Mouse (Mus musculus) CH12.LX (cell line): ENCODE measurements around the gene Gm37419. TPM values are rescaled to one million over a fixed set of nuclear protein-coding genes. Genes with fewer than 3 reads are reported as not detected.

ENCODE experiments used
- DNase-seq: peaks from one replicate; pipeline ENCODE4 v3.0.0-alpha.2; 2013; ENCODE audit errors: extremely low read depth
- H3K27ac ChIP-seq: 2 replicates; pipeline ENCODE4 v1.5.1; 2012; ENCODE audit warnings: low read depth, mild to moderate bottlenecking, control low read depth, moderate library complexity; ENCODE audit not compliant: insufficient read depth
- H3K27me3 ChIP-seq: replicated peaks from 2 replicates; pipeline ENCODE3; 2012; ENCODE audit warnings: inconsistent platforms
- H3K36me3 ChIP-seq, 2 experiments: replicated peaks in 1 of 2; 2 replicates each; pipeline versions ENCODE3 to v1.6.1; 2012; ENCODE audit warnings: inconsistent platforms in 1 of 2, low read length in 1 of 2, mild to moderate bottlenecking in 1 of 2, mixed read lengths in 1 of 2, moderate library complexity in 1 of 2; ENCODE audit not compliant: control insufficient read depth in 1 of 2, insufficient read depth in 1 of 2
- H3K4me1 ChIP-seq, 2 experiments: 2 replicates each; pipeline ENCODE4 v1.6.1; 2012; ENCODE audit warnings: inconsistent platforms in 1 of 2, moderate library complexity in 1 of 2; ENCODE audit not compliant: insufficient read depth in 2 of 2, control insufficient read depth in 1 of 2
- H3K4me2 ChIP-seq: 2 replicates; pipeline ENCODE4 v1.6.1; 2012; ENCODE audit warnings: low read depth, mild to moderate bottlenecking, control low read depth; ENCODE audit not compliant: poor library complexity, insufficient read depth, severe bottlenecking
- H3K4me3 ChIP-seq, 3 experiments: fragments of 150-350 bp in 1 of 3; sonication (generic) in 1 of 3; replicated peaks in 1 of 3; 2 replicates each; pipeline versions ENCODE3 to v1.5.1; 2011 to 2012; ENCODE audit warnings: low read depth in 2 of 3, low read length in 2 of 3, mild to moderate bottlenecking in 2 of 3, moderate library complexity in 2 of 3, control low read depth in 1 of 3, improper control_type of control experiment in 1 of 3, inconsistent platforms in 1 of 3, mixed read lengths in 1 of 3; ENCODE audit not compliant: poor library complexity in 1 of 3
- H3K79me2 ChIP-seq: replicated peaks from 2 replicates; pipeline ENCODE4 v1.6.1; 2012; ENCODE audit warnings: mild to moderate bottlenecking, moderate library complexity; ENCODE audit not compliant: control insufficient read depth, poor library complexity, insufficient read depth, severe bottlenecking; ENCODE audit errors: extremely low read depth
- H3K9ac ChIP-seq: 2 replicates; pipeline ENCODE4 v1.6.1; 2012; ENCODE audit warnings: low read depth, mild to moderate bottlenecking, control low read depth, moderate library complexity; ENCODE audit not compliant: insufficient read depth
- H3K9me3 ChIP-seq: replicated peaks from 2 replicates; pipeline ENCODE3; 2012; ENCODE audit warnings: low read length, inconsistent platforms, mixed read lengths
- BHLHE40 ChIP-seq: IDR thresholded peaks from 2 replicates; pipeline ENCODE4 v1.6.1; 2011; ENCODE audit warnings: mild to moderate bottlenecking, low read depth, low read length, improper control_type of control experiment
- CHD2 ChIP-seq: IDR thresholded peaks from 2 replicates; pipeline ENCODE4 v1.6.1; 2011; ENCODE audit warnings: low read length, improper control_type of control experiment
- ELF1 ChIP-seq: IDR thresholded peaks from 2 replicates; pipeline ENCODE4 v1.6.1; 2014; ENCODE audit warnings: low read depth, mild to moderate bottlenecking, inconsistent platforms, low read length, improper control_type of control experiment
- EP300 ChIP-seq: IDR thresholded peaks from 2 replicates; pipeline ENCODE4 v1.6.1; 2011; ENCODE audit warnings: low read length, improper control_type of control experiment
- ETS1 ChIP-seq: conservative IDR thresholded peaks from 2 replicates; pipeline ENCODE4 v1.6.1; 2012; ENCODE audit warnings: low read depth, mild to moderate bottlenecking, inconsistent platforms, low read length, improper control_type of control experiment, moderate library complexity
- GABPA ChIP-seq: IDR thresholded peaks from 2 replicates; pipeline ENCODE4 v1.6.1; 2012; ENCODE audit warnings: low read depth, low read length, improper control_type of control experiment, inconsistent platforms; ENCODE audit not compliant: insufficient replicate concordance
- JUN ChIP-seq: IDR thresholded peaks from 2 replicates; pipeline ENCODE4 v1.6.1; 2011; ENCODE audit warnings: low read depth, mild to moderate bottlenecking, low read length, improper control_type of control experiment, moderate library complexity; ENCODE audit not compliant: insufficient read depth
- JUND ChIP-seq: conservative IDR thresholded peaks from 2 replicates; pipeline ENCODE4 v1.6.1; 2011; ENCODE audit warnings: low read depth, low read length, improper control_type of control experiment
- KAT2A ChIP-seq: IDR thresholded peaks from 2 replicates; pipeline ENCODE4 v1.6.1; 2012; ENCODE audit warnings: low read length, improper control_type of control experiment, inconsistent platforms; ENCODE audit not compliant: insufficient replicate concordance
- MAX ChIP-seq: IDR thresholded peaks from 2 replicates; pipeline ENCODE4 v1.6.1; 2011; ENCODE audit warnings: low read length, improper control_type of control experiment
- MEF2A ChIP-seq: IDR thresholded peaks from 2 replicates; pipeline ENCODE4 v1.6.1; 2014; ENCODE audit warnings: low read depth, mild to moderate bottlenecking, inconsistent platforms, low read length, improper control_type of control experiment, borderline replicate concordance
- MYC ChIP-seq: IDR thresholded peaks from 2 replicates; pipeline ENCODE4 v1.6.1; 2011; ENCODE audit warnings: low read depth, mild to moderate bottlenecking, improper control_type of control experiment, low read length
- NELFE ChIP-seq: IDR thresholded peaks from 2 replicates; pipeline ENCODE4 v1.6.1; 2011; ENCODE audit warnings: low read depth, low read length, improper control_type of control experiment
- NRF1 ChIP-seq: IDR thresholded peaks from 2 replicates; pipeline ENCODE4 v1.6.1; 2014; ENCODE audit warnings: low read depth, mild to moderate bottlenecking, inconsistent platforms, low read length, improper control_type of control experiment, moderate library complexity
- PAX5 ChIP-seq: IDR thresholded peaks from 2 replicates; pipeline ENCODE4 v1.6.1; 2012; ENCODE audit warnings: low read length, inconsistent platforms, mixed read lengths
- POLR2A ChIP-seq: IDR thresholded peaks from 2 replicates; pipeline ENCODE4 v1.6.1; 2011; ENCODE audit warnings: low read depth, mild to moderate bottlenecking, improper control_type of control experiment, low read length
- POLR2AphosphoS2 ChIP-seq: IDR thresholded peaks from 2 replicates; pipeline ENCODE4 v1.6.1; 2011; ENCODE audit warnings: low read depth, low read length, improper control_type of control experiment
- RCOR1 ChIP-seq: conservative IDR thresholded peaks from 2 replicates; pipeline ENCODE4 v1.6.1; 2012; ENCODE audit warnings: low read depth, mild to moderate bottlenecking, inconsistent platforms, low read length, improper control_type of control experiment
- SMC3 ChIP-seq: IDR thresholded peaks from 2 replicates; pipeline ENCODE4 v1.6.1; 2011; ENCODE audit warnings: low read depth, low read length, improper control_type of control experiment
- TBP ChIP-seq: conservative IDR thresholded peaks from 2 replicates; pipeline ENCODE4 v1.6.1; 2011; ENCODE audit warnings: low read depth, low read length, improper control_type of control experiment
- TCF12 ChIP-seq: IDR thresholded peaks from 2 replicates; pipeline ENCODE4 v1.6.1; 2014; ENCODE audit warnings: low read depth, mild to moderate bottlenecking, inconsistent platforms, low read length, improper control_type of control experiment
- ZC3H11A ChIP-seq: IDR thresholded peaks from 2 replicates; pipeline ENCODE4 v1.6.1; 2012; ENCODE audit warnings: low read depth, mild to moderate bottlenecking, inconsistent platforms, low read length, improper control_type of control experiment
- ZMIZ1 ChIP-seq: IDR thresholded peaks from 2 replicates; pipeline ENCODE4 v1.6.1; 2012; ENCODE audit warnings: low read depth, mild to moderate bottlenecking, inconsistent platforms, low read length, improper control_type of control experiment
- ZNF384 ChIP-seq: IDR thresholded peaks from 2 replicates; pipeline ENCODE4 v1.6.1; 2012; ENCODE audit warnings: low read depth, low read length, improper control_type of control experiment, inconsistent platforms
- dilution Hi-C: fragments of 300-500 bp; cut with MboI; formaldehyde crosslinking; loops from 2 replicates; pipeline ENCODE4 v1.14.3; 2020; ENCODE audit warnings: low sequenced_read_pairs; ENCODE audit not compliant: extremely low pct_unique_long_range_greater_than_20kb, extremely low pct_ligation_motif_present
- in situ Hi-C: fragments of 300-500 bp; cut with MboI; formaldehyde crosslinking; loops from 3 replicates; pipeline ENCODE4 v1.14.3; 2019; ENCODE audit warnings: low sequenced_read_pairs, low pct_ligation_motif_present, low pct_unique_long_range_greater_than_20kb, mixed read lengths
- polyA plus RNA-seq: library from polyadenylated mRNA; unstranded; fragments of >175 nt; gene quantifications from 2 replicates; pipeline ENCODE4 v1.2.1, GENCODE M21; 2012; ENCODE audit warnings: low read depth; ENCODE audit not compliant: insufficient read length
- total RNA-seq, 2 experiments: library from RNA; depleted of rRNA; stranded (reverse); fragments of 300-350 nt in 1 of 2; fragments of >200 nt in 1 of 2; gene quantifications; 2 replicates each; pipeline ENCODE4 v1.2.3; 2012 to 2014

Gene Gm37419
- total and polyA plus RNA-seq, 3 experiments: not detected

GRCm38 (mm10) chr16:23979446-23979845, 8.8 kb upstream of the Gm37419 start:
- Histone ChIP-seq H3K27me3 (peaks cover 10% of the 10 kb centered on the region), H3K36me3 (peaks cover 0 to 2% of the 10 kb centered on the region in 2 experiments), H3K79me2 (no peaks in the 10 kb centered on the region), H3K4me2 (no peak overlapping the region), H3K9ac (no peak overlapping the region), H3K4me3 (no peak overlapping the region), H3K4me1 (peaks cover 3 to 13% of the 10 kb centered on the region in 2 experiments; a peak in 3 of 4 replicates), H3K27ac (no peak overlapping the region), H3K9me3 (no peaks in the 10 kb centered on the region)
- no peak for DNase-seq
- in situ Hi-C loops (loop anchor here (25.0 kb wide), 2 partner anchors 658 to 883 kb away; no protein-coding TSS in a partner anchor), dilution Hi-C loops (no loop called here)
- no peak for TF ChIP-seq ETS1
- no peak for TF ChIP-seq PAX5
- TF ChIP-seq ELF1: no peak
- no peak for TF ChIP-seq TBP
- TF ChIP-seq POLR2AphosphoS2: no peak
- TF ChIP-seq SMC3: no peak
- no peak for TF ChIP-seq CHD2
- TF ChIP-seq EP300: no peak
- TF ChIP-seq RCOR1: no peak

- TF ChIP-seq TCF12 (no peak), ELF1 (no peak), MEF2A (no peak), POLR2A (no peak), ZC3H11A (no peak), POLR2AphosphoS2 (no peak), MAX (no peak), JUN (no peak), JUND (no peak), NELFE (no peak), NRF1 (no peak), ETS1 (no peak), ZNF384 (no peak), MYC (no peak), ZMIZ1 (no peak), BHLHE40 (no peak), GABPA (no peak), SMC3 (no peak), TBP (no peak), KAT2A (no peak)
- H3K36me3 ChIP-seq: no peaks in the 10 kb centered on the region
- H3K79me2 ChIP-seq: no peaks in the 10 kb centered on the region
- dilution Hi-C loops: no loop called here
- in situ Hi-C loops: loop anchor here (5.0 to 25.0 kb wide), 5 partner anchors 657 to 1282 kb away; no protein-coding TSS in a partner anchor
- H3K9me3 ChIP-seq: no peaks in the 10 kb centered on the region
- H3K27me3 ChIP-seq: peaks cover 16% of the 10 kb centered on the region
- H3K4me3 ChIP-seq: no peak overlapping the region
- no peak overlapping the region for H3K4me2 ChIP-seq
- no peak overlapping the region for H3K9ac ChIP-seq
- H3K27ac ChIP-seq: no peak overlapping the region
- H3K4me1 ChIP-seq: peaks cover 6 to 21% of the 10 kb centered on the region in 2 experiments
- DNase-seq: no peak
Measured at GRCm38 (mm10) chr16:23980201-23980870, 7.9 kb upstream of the Gm37419 start.
